Mouse (Mus musculus) brain, embryonic 14.5 days (tissue): Measurements from ENCODE around the gene Tax1bp1. TPM values are rescaled to one million over a fixed set of nuclear protein-coding genes. Genes with fewer than 3 reads are reported as not detected.

ENCODE experiments used
- DNase-seq: peaks from one replicate; pipeline ENCODE4 v3.0.0-alpha.2; 2011; ENCODE audit warnings: low read depth
- CTCF ChIP-seq: fragments of 200-500 bp; IDR thresholded peaks from 2 replicates; pipeline ENCODE4 v1.5.1; 2012; ENCODE audit warnings: inconsistent platforms, mild to moderate bottlenecking, moderate library complexity, borderline replicate concordance; ENCODE audit not compliant: insufficient read depth, insufficient read length; ENCODE audit errors: extremely low read depth
- POLR2A ChIP-seq: fragments of 200-500 bp; IDR thresholded peaks from 2 replicates; pipeline ENCODE4 v1.6.1; 2012; ENCODE audit warnings: mild to moderate bottlenecking, inconsistent platforms, borderline replicate concordance; ENCODE audit not compliant: poor library complexity, insufficient read depth, insufficient read length, severe bottlenecking; ENCODE audit errors: extremely low read depth
- polyA plus RNA-seq: library from polyadenylated mRNA; depleted of rRNA; stranded (reverse); fragments of >200 nt; gene quantifications from 2 replicates; pipeline ENCODE4 v1.2.3, GENCODE M21; 2012; rRNA removed

The Tax1bp1 gene
- polyA plus RNA-seq, 1 experiment = 65.7 TPM

DNA sequence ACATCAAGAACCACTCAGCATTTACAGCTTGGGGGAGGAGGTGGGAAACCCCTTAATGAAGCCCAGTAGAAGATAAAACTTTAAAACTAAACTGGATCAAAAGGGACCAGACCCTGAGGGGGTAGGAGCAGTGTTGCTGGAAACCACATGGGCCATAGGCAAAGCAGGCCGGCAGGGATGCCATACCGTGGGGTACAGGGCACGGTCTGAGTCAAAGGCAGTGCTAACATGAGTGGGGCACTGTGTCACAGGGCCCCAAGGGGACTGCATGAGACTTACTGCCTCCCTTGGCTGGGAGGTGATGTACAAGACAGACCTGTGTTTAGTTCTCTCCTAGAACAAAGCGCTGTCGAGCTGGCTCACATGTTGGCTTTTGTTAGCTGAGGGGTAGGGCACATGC lies 66.0 kb downstream of the Tax1bp1 start:
- DNase-seq = no peak
- no peak for TF ChIP-seq POLR2A
- no peak for TF ChIP-seq CTCF

GRCm38 (mm10) chr6:52790316-52790715 lies 76.8 kb downstream of the Tax1bp1 start:
- TF ChIP-seq CTCF (no peak), POLR2A (no peak)
- peak; percentile 30 for DNase-seq

DNA sequence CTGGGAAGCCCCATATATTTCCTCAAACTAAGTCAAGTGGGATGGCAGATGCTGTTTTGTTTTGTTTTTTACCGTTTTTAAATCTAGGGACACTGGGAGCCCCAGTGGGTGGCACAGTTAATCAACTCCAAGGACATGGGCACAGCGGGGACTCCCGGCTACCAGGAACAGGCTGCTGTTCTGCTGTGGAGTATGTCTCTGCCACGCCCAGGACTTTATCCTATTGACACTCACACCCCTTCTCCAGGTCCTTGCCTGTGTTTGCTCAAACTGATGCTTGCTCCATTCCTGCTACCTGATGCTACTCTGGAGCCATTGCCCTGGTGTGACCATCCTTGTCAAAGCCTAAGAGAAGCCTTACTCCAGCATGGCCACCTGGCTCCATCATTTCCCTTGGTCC lies 77.3 kb downstream of the Tax1bp1 start:
- DNase-seq = no peak
- TF ChIP-seq CTCF (no peak), POLR2A (no peak)

DNA sequence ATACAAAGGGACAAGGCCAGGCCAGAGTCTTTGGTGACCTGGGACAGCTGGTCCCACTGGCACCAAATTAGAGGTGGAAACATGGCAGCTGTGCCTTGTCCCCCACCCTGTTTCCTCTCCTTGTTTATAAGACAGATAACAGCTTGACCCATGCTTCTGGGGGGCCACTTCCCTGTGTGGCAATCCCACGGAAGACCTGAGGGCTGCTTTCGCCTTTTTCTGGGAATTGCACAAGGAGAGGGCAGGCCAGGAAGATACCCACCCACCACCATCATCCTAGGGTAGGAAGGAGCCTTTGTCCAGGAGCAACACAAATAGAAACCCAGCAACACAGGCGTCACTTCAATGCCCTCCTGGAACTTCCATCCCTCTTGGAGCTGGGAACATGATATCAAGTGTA lies 78.9 kb downstream of the Tax1bp1 start:
- TF ChIP-seq CTCF (no peak), POLR2A (no peak)
- no peak for DNase-seq

- DNase-seq = peak; percentile 91
- TF ChIP-seq CTCF = no peak
- no peak for TF ChIP-seq POLR2A
Observed at GRCm38 (mm10) chr6:52795029-52795841, 81.7 kb downstream of the Tax1bp1 start.

DNA sequence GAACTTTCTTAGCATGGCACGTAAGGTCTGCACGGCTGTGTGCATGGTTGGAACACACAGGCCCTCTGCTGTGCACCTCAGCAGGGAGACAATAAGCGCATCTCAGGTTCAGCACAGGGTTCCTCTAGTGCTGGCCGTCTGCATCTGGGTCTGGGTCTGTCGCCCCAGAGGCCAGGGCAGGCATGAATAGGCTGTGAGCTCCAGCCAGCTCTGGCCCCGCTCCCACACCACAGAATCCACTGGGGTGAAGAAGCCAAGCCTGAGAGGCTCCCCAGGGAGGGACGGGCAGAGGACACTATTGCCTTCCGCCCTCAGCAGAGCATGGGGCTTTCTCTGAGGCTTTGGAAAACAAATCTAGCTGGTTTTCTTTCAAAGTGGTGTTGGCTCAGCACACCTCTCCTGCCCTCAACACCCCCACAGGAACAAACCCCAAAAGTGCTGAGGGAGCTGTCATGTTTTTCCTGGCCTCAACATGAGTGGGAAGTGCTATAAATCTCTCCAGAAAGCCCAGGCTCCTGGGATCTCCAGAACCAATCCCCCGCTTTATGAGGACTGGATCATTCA lies 82.6 kb downstream of the Tax1bp1 start:
- no peak for TF ChIP-seq POLR2A
- TF ChIP-seq CTCF = no peak
- DNase-seq = no peak

DNA sequence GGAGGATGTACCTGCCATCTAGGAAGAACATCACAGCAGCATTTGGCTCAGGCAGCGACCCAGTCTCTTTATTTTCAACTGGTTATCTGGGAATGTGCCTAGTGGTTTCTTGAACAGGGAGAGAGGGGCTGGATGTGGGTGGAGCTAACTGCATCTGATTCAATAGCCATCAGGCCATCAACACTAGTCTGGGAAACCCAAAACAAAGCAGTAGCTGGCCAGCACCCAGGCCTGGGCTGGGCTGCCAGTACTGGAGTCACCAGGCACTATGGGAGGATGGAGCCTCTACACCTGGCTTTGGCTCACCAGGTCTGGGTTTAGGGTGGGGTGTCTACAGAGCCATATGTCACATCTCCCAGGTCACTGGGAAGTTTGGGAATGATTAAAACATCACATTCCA lies 83.2 kb downstream of the Tax1bp1 start:
- TF ChIP-seq CTCF (no peak), POLR2A (no peak)
- DNase-seq = peak; percentile 83

- peak; percentile 49 for DNase-seq
- TF ChIP-seq CTCF (peak; percentile 20; the same call in 1 of the 2 replicates), POLR2A (no peak)
Observed at GRCm38 (mm10) chr6:52797252-52797800, 83.8 kb downstream of the Tax1bp1 start.

DNA sequence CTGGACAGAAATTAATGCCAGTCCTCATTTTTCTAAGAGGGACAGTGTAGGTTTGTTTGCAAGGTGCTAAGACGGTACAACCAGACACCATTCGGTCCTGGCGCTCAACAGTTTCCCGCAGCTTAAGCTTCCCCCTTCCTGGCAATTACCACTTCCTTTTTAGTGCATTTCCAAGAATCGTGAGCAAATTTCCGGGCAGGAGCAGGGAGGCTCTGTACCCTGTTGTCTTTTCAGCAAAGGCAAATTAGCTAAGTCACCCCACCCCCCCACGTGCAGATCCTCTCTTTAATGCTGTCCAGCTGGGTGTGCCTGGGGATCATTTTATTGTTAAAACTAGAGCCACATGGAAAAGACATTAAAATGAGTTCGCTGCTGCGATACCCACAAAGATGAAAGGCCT lies 88.7 kb downstream of the Tax1bp1 start:
- TF ChIP-seq CTCF (no peak), POLR2A (no peak)
- DNase-seq = peak; percentile 17

- no peak for DNase-seq
- TF ChIP-seq CTCF = no peak
- TF ChIP-seq POLR2A = no peak
Observed at GRCm38 (mm10) chr6:52805237-52805856, 91.8 kb downstream of the Tax1bp1 start.

Other genes with a start within 250 kb of the Tax1bp1 start
- 32.2 and 34.2 TPM in 2 replicates for gene Hibadh, start 73.3 kb upstream of the Tax1bp1 start, polyA plus RNA-seq